Mouse (Mus musculus): ENCODE data around the gene Ifnk.

The Ifnk gene

DNA sequence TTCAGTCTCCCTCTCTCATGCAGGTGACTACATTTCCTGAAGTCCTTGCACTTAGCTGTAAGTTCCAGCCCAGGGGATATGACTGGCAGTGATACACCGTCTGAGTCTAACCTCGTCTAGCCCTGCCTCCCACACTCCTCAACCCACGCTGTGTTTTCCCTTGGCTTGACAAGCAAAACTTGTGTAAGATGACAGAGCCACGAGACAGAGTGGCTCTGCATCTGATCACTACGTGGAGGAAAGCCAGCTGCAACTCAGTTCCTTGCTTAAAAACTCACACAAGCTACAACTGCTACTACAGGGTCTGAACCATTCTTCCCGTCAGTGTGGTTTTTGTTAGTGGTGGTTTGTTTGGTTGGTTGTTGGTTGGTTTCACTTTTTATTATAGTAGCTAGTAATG, 11.5 kb upstream of the Ifnk start:
- peak; percentile 64 for DNase-seq (ENCODE audit: low spot score)

DNA sequence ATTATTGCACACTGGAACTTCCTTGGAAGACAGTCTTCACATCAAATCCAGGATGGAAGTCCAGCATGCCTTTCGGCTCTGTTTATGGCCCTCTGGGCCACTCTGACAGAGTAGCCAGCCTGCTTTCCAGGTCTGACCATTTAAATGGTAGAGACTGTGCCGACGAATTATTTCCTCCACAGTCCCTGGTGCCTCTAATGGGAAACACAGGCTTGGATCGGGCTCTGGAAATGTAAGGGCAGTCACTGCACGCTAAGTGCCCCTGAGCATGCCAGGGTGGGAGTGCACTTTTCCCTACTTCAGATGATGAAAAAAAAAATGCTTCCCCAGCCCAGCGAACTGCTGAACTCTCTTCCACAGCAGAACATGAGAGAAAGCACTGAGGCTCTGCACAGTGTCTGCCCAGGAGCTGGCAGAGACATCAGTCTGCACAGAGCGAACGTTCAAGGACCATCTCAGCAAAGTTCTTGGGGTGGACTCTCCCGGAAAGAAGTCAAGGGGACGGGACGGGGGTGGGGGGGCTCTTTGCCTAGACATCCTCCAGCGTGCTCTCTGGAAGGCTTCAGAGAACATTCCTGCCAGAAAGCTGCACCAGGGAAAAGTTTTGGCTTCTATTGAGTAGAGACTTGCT, 8.3 kb upstream of the Ifnk start:
- no peak for DNase-seq (ENCODE audit: low spot score)

DNA sequence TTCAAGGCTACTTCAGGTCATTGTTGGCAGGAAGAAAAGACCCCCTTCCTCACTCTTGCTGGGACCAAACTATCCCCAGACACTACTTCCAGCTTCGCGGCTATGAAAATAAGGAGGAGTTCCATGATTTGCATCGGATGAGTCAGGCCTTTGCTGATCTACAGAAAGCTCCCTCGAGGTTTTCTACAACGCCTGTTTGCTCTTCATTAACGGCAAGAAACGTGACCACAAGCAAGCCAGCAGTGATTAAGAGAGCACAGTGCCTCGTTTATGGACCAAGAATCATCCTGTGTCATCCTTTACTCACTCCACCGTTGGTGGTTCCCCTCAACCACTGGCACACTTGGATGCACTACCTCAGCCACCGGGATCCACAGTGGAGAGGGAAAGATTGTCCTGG, 6.1 kb upstream of the Ifnk start:
- DNase-seq (ENCODE audit: low spot score): no peak

DNA sequence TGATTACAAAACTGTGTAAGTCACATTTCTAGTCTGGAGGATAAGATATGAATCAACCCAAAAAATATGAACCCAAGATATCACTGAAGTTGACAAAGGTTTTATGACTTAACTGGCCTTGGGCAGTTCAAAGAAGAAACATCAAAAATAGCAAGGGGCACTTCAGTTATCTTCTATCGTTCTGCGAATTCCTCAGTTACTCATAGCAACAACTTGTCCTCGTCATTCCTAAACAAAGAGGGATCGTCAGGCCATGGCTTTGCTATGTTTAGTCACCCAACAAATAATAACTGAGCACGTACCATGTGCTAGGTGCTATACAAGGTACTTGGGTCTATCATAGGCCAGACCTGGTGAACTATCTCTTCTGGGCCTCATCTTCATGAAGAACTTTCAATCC, 5.3 kb upstream of the Ifnk start:
- DNase-seq (ENCODE audit: low spot score): no peak

DNA sequence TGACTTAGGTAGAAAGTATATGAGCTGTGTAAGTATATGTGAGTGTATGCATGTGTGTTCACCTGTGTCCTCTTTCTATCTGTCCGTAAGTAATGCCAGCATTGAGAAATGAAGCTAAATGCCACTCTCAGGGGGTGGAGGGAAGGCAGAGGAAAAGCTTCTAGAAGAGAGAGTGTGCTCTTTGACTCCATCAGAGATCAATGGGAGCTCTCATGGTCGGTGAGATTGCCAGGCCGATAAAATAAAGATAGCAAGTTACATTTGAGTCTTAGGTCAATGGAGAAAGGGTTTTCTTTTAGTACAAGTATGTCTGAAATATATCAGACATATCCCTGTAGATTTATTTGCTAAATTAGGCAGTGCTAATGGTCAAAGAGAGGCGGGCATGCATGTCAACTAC, 3.5 kb upstream of the Ifnk start:
- no peak for DNase-seq (ENCODE audit: low spot score)

DNA sequence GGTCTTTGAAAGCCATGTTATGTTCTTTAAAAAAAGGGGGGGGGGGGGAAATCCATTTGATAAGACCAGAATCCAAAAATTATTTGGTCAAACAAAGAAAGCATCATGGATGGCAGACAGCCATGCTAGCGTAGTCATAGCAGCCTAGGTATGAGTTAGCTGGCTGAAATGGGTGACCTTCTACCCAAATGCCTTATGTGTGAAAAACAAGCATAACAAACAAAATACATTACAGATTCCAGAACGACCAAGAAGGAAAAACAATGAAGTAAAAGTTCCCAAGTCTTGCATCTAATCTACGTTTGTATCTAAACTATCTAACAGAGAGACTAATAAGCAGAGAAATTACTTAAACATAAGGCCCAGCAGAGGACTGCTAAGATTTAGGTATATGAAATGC, 1.1 kb upstream of the Ifnk start:
- DNase-seq (ENCODE audit: low spot score): no peak

DNA sequence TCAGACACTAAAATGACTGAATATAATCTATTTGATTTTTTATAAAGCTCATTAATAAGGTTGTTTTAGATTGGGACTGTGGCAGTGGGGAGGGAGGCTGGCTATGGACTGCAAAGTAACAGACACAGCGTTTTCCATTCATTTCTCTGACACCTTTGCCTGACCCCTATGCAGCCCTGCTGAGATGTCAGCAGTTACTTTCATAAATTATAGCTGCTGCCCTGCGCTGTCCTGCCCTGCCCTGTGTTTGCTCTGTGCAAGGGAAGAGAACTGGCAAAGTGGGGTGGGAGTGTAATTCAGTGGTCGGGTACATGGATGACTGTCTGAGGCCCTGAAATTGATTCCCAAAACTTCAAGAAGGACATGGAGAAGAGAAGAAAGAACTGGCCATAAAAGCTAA, 2.2 kb downstream of the Ifnk start:
- no peak for DNase-seq (ENCODE audit: low spot score)

DNA sequence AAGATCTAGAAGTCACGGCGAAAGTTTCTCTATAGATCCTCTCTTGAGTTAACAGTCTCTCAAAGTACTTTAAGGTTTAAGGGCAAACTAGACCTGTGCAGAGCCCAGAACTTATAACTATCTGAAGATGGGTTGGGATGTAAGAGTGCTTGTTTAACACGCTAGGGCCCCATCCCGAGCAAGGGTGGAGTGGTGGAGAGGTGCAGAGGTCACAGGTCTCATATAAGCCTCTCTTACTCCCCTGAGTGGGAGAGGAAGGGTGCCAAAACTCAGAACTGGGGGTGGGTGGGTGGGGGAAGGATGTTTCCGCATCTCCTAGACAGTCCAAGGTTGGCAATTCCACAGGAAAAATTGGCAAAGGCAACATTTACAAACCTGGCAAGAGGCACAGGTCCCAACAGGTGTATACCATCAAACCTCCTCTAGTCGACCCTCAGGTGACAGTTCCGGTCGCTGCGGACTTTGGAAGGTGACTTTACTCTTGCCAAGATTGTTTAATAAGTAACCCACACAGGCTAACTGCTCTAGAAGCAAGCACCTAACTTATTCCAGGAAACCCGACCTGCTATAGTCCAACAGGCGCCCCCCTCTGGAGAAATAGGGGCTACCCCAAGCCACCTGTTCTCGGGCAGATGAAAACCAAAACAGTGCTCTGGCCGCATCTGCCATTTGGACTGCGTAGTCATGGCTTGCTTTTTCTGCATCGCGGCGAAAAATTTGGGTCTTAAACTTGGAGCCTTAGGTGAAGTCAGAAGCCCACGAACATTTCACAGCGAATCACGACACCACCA, 3.5 kb downstream of the Ifnk start:
- peak; percentile 52 for DNase-seq (ENCODE audit: low spot score)

DNA sequence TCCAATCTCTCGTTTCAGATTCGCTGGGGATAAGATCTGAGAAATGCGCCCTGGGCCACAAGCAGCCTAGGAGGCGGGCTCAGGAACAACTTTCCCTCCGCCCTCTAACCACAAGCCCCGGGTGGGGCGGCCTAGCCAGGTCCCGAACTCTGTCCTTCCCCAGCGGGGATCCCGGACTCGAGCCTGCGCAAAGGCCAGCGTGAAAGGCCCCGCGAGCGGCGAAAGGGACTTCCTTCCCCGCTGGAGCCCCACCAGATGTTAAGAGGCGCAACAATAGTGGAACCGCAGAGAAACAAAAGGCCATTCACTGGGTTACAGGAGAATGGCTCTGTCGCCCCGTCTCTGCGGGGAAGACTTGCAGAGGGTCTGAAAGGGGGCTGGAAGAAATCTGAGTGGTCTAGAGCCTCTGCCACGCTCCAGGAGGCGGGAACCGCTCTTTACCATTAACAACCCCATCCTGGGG, 4.3 kb downstream of the Ifnk start:
- peak; percentile 61 for DNase-seq (ENCODE audit: low spot score)

DNA sequence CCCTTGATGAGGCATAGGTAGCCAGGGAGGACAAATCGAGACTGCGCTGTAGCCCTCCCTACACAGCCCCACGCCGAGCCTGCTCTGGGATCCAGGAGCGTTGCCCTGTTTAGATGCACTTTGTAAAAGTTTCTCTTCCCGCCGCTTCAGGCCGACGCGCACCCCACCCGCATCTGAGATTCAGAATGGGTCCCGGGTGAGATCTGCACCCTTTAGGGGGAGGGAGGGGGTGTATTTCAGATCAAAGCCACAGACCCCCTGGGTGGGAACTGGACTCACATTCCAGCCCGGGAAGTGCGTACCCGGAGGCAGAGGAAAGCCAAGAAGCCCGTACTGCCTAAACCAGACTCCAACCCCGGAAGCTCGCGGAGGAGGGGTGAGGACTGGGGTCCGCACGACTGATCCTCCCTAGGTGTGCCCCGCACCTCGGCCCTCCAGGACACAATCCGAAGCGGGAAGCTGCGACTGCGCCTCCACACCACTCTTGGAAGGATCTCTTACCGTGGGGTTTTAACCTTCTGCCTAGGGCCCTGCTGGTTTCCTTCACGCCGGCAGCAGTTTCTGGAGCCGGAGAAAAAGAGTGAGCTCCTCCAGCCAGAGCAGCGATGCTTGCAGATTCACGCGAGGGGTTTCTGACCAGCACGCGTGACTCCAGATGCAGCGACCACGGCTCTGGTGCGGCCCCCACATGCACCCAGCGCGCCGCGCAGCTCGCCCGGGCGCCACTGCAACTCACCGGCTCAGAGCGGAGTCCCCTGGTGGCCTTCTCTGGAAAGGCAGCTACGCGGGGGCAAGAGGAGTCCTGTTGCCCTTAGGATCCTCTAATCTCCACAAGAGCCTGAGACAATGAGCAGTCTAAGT, 5.1 kb downstream of the Ifnk start, which contains the start of gene Mob3b:
TSS of gene Mob3b (minus strand) at position 734 of the 861 bp plus-strand sequence.
- DNase-seq (ENCODE audit: low spot score): peak; percentile 84

DNA sequence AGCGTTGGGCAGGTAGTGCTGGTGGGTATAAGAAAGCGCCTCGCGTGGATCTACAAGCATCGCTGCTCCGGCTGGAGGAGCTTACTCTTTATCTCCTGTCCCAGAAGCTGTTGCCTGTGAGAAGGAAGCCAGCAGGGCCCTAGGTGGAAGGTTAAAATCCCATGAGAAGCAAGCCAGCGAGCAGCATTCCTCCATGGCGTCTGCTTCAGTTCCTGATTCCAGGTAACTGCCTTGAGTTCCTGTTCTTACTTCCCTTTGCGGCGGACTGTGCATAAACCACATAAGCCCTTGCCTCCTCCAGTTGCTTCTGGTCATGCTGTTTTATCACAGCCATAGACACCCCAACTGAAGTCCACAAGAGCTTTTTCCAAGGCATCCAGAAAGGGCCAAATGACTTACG, 6.0 kb downstream of the Ifnk start:
- no peak for DNase-seq (ENCODE audit: low spot score)

DNA sequence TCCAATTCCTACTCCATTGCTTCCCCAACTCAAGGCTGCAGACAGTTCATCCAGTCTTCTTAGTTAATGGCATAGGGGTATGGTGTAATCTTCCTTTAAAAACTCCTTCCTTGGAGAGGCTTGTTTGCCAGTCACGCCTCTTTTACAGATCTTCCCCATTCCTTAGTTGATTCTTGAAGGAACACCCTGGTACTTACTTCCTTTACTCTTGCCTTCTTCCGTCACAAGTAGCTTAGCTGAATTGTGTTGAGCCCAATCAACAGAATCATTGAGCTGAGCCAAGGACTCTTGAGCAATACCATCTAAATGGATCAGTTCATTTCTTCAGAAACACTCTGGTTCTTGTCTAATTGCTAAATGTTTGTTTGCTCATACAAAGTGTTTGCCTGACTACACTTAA, 13.4 kb downstream of the Ifnk start:
- no peak for DNase-seq (ENCODE audit: low spot score)

DNA sequence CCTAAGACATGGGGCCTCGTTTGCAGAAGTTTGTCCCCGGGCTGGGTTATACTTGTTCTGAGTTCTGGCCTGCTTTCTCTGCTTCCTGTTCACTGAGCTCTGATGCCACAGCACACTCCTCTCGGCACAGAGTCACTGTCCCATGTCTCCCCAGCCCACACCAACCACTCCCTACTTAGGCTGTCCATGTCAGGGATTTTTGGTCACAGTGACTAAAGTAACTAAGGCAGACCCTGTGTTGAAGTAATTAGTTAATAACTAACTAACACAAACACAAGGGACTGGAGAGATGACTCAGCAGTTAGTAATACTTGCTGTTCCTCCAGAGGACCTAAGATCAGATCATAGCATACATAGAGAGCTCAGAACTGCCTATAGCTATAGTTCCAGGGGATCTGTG, 14.1 kb downstream of the Ifnk start:
- no peak for DNase-seq (ENCODE audit: low spot score)

DNA sequence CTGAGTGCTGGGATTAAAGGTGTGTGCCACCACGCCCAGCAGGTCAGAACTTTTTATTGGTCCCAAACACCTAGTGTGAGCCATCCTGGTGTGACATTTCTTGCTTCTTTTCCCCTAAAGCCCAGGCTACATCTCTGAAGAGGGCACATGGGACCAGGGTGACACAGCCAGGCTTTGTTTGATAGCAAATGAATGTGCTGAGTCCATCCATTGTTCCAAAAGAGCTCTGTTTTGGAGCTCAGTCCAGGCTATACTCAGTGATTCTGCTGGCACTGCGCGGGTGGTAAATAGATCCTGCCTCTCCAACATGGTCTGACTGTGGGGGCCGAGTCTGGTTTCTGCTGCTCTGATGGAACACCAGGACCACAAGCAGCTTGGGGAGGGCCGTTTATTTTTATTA, 16.0 kb downstream of the Ifnk start:
- no peak for DNase-seq (ENCODE audit: low spot score)

DNA sequence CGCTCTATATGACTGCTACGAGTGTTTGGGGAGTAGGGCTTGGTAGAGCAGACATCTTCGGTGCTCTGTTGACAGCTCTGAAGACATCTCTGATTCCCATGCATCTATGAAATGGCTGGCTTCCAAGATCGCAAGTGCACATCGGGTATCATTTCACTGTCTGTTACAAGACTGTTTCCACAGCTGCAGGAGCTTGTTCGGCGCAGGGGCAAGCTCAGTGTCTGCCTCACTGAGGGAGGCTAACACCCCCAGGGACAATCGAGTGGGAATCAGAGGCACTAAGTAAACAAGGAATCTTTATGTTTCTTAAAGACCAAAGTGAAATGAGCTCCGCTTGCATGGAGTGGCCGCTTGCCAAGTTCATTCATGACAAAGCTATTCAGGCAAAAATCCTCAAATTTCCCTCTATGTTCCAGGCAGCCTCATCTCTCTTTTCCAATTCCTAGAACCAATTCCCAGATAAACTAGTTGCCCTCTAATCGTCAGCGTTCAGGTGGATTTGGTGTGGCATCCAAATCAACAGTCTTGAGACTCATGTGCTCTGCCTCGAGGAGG, 17.8 kb downstream of the Ifnk start:
- DNase-seq (ENCODE audit: low spot score): no peak

DNA sequence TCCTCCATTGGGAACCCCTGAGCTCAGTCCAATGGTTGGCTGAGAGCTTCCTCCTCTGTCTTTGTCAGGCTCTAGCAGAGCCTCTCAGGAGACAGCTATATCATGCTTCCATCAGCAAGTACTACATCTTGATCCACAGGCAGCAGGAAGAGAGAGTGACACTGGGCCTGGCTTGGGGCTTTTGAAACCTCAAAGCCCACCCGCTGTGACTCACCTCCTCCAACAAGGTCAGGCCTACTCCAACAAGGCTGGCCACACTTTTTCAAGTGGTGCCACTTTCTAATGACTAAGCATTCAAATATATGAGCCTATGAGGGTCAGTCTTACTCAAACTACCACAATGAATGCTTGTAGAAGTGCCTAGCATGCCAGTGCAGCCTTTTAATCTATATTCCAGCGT, 20.6 kb downstream of the Ifnk start:
- DNase-seq (ENCODE audit: low spot score): no peak

DNA sequence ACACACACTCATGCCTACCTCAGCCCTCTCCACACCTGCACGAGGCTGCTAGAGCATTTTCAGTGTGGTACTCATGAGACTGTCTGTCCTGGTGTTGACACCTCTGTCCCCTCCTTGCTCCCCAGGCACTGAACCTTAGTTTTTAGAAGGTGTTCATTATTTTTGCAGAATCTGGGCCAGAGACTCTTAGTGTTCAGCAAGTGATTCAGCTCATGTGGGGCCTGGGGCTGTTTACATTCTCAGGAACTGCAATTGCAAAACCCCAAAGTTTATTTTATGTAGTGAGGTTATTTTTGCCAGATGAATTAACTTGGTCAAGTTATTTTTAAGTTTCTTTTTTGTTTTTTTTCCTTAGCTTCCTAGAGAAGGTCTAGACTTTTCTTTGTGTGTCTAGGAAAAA, 21.7 kb downstream of the Ifnk start:
- DNase-seq (ENCODE audit: low spot score): no peak

DNA sequence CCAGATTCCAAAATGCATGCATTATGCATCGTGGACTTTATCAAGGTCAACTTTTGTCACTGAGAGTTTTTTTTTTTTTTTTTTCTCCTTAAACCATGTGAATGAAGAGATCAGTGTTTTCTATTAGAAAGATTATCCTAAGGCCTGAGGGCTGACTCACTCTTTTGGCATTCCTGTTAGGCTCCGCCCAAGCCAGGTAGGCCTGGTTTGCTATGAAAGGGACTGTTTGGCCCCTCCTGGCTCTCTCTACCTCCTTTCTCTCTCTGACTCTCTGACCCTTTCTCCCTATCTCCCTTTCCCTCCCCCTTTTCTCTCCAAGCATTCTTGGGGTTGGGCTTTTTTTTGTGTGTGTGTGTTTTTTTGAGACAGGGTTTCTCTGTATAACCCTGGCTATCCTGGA, 23.7 kb downstream of the Ifnk start:
- DNase-seq (ENCODE audit: low spot score): no peak

DNA sequence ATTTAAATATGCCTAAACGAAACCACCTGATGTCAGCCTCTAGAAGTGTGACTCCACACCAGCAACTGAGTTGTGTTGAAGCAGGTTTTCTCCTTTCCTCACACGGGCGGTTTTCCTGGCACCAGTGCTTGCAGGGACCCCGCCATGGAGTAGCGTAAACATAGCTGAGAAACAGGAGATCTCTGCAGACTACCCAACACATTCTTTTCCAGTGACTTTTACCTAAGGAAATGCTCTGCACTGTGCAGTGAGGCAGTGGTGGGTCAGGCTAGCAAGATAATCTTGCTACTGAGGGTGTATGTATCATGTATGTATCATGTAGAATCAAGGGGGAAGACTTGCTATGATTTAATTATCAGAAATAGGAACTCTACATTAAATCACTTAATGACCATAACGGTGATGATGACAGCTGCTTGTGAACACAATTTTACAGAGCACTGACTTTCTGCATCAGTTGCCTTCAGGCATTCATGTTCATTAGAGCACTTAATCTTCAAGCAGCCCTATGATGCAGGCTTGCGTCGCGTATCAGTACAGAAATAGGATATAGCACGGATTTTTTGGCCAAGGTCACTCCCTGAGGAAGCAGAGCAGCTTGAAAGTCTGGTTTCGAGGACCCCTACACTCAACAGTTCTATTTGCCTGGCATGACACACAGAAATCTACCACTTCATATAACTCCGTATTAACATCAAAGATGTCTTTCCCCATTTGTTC, 26.2 kb downstream of the Ifnk start:
- DNase-seq (ENCODE audit: low spot score): no peak

DNA sequence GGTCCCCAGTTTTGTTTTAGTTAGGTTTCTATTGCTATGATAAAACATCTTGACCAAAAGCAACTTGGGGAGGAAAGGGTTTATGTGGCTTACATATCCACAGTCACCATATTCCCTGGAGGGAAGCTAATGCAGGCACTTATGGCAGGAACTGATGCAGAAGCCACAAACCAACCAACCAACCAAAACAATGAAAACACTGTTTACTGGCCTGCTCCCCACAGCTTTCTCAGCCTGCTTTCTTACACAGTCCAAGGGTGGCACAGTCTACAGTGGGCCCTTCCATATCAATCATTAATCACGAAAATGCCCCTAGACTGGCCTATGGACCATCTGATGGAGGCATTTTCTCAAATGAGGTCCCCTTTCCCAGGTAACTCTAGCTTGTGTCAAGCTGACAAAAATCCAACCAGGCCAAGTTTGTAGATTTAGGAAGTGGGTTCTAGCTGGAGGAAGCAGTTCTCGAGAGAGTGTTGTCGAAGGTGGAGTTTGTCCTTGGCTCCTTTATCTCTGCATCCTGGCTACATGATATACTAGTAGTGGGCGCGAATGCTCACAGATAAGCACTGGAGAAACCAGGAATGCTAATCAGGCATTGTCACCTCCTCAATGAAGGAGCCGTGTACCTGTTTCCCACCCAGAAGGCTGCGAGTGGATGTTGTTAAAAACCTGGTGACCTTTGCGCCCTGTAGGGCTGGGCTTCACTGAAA, 35.9 kb downstream of the Ifnk start:
- DNase-seq (ENCODE audit: low spot score): no peak

DNA sequence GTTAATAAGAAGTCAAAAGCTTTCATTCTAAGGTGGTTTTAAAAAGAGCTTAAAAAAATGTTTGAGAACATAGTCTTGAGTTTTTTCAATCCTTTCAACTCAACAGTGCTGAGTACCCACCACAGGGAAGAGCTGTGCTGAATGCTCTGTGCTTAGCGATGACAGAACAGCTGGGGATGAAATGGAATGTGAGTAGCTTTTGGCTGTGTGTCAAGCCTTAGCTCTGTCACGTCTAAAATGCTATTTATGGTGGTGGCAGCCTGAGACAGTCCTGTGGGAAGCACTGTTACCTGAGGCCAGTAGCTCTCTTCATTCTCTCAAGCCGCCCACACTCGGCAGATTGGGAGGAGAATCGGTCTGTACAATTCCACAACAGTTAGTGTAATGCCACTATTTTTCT, 37.9 kb downstream of the Ifnk start:
- no peak for DNase-seq (ENCODE audit: low spot score)

Data from T-cell, adult 2 months (primary cell).